Mouse (Mus musculus) G1E (cell line): ENCODE results near the gene Psg19. TPM values are rescaled to one million over a fixed set of nuclear protein-coding genes. Genes with fewer than 3 reads are reported as not detected.

Experiments
- ATAC-seq: 2 replicates; pipeline ENCODE4 v1.8.0; 2016; ENCODE audit warnings: mild to moderate bottlenecking; ENCODE audit not compliant: insufficient number of reproducible peaks, poor library complexity, low FRiP score, severe bottlenecking; ENCODE audit errors: extremely low read depth
- DNase-seq: peaks from one replicate; pipeline ENCODE4 v3.0.0; 2012; ENCODE audit warnings: low spot score
- H3K27me3 ChIP-seq: 2 replicates; pipeline ENCODE4 v1.6.1; 2012; ENCODE audit warnings: mild to moderate bottlenecking, low read length, inconsistent platforms; ENCODE audit not compliant: insufficient read depth
- H3K36me3 ChIP-seq: replicated peaks from 2 replicates; pipeline ENCODE3; 2012; ENCODE audit warnings: mild to moderate bottlenecking, inconsistent platforms
- H3K4me1 ChIP-seq: 2 replicates; pipeline ENCODE4 v1.6.1; 2012; ENCODE audit warnings: low read depth, low read length, inconsistent platforms, mixed read lengths; ENCODE audit not compliant: insufficient read depth
- H3K4me3 ChIP-seq: 2 replicates; pipeline ENCODE4 v1.5.1; 2012; ENCODE audit warnings: low read depth, mild to moderate bottlenecking, inconsistent platforms, low read length, moderate library complexity, mixed read lengths
- H3K9me3 ChIP-seq: replicated peaks from 2 replicates; pipeline ENCODE4 v1.6.1; 2012; ENCODE audit warnings: inconsistent platforms
- CTCF ChIP-seq: IDR thresholded peaks from 2 replicates; pipeline ENCODE4 v1.5.1; 2012; ENCODE audit warnings: low read depth, low read length, inconsistent platforms, mixed read lengths
- GATA1 ChIP-seq: IDR thresholded peaks from 2 replicates; pipeline ENCODE4 v1.6.1; 2012; ENCODE audit warnings: borderline replicate concordance, low read length, inconsistent platforms, mixed read lengths
- GATA2 ChIP-seq: IDR thresholded peaks from 2 replicates; pipeline ENCODE4 v1.6.1; 2012; ENCODE audit warnings: low read depth, low read length, inconsistent platforms, borderline replicate concordance
- POLR2AphosphoS5 ChIP-seq: IDR thresholded peaks from 2 replicates; pipeline ENCODE4 v1.6.1; 2012; ENCODE audit warnings: low read depth, low read length, inconsistent platforms; ENCODE audit not compliant: insufficient replicate concordance
- TAL1 ChIP-seq: conservative IDR thresholded peaks from 2 replicates; pipeline ENCODE4 v1.6.1; 2012; ENCODE audit warnings: low read depth, low read length, inconsistent platforms, mixed read lengths
- polyA plus RNA-seq: library from polyadenylated mRNA; stranded (reverse); fragments of >175 nt; gene quantifications from 2 replicates; pipeline ENCODE4 v1.2.3, GENCODE M21; 2012
- total RNA-seq, 2 experiments: library from RNA; stranded (forward) in 1 of 2; stranded (reverse) in 1 of 2; fragments of 200-1000 nt in 1 of 2; fragments of >200 nt in 1 of 2; fragmentation: Nextera tagmentation in 1 of 2; gene quantifications; 2 replicates each; pipeline ENCODE4 v1.2.3; 2014 to 2017

The Psg19 gene
- total RNA-seq (2014; fragmentation: Nextera tagmentation) (not detected in 2 replicates), total RNA-seq (2017) (0.11 TPM in 1 of 2 replicates, not detected in the other), polyA plus RNA-seq (not detected in 2 replicates)

DNA sequence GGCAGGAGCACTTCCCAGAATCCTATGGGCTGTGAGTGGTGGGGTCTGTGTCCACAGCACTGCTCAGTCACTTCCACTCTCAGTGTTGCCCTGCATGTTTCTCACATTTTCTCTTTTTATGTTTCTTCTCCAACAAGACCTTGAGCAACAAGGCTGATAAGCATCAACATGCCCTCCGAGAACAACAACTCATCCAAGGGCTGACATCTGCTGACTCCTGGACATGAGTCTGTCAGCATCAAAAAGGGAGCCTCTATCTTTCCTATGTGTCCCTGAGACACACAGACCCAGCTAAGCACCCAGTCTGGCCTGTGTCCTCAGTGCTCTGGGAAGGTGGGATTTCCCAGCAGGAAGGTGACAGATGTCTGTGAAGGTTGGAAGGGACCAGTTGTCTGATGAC is at the start of gene Psg19:
TSS of gene Psg19 (minus strand) at position 101 of the 400 bp plus-strand sequence.
- Histone ChIP-seq H3K9me3 (no peaks in the 10 kb centered on the region), H3K4me3 (no peak within 1 kb of the TSS), H3K4me1 (no peaks in the 10 kb centered on the region), H3K36me3 (no peaks in the 10 kb centered on the region), H3K27me3 (no peaks in the 10 kb centered on the region)
- no peak for TF ChIP-seq GATA2
- TF ChIP-seq TAL1, result no peak
- no peak for ATAC-seq
- no peak for DNase-seq

DNA sequence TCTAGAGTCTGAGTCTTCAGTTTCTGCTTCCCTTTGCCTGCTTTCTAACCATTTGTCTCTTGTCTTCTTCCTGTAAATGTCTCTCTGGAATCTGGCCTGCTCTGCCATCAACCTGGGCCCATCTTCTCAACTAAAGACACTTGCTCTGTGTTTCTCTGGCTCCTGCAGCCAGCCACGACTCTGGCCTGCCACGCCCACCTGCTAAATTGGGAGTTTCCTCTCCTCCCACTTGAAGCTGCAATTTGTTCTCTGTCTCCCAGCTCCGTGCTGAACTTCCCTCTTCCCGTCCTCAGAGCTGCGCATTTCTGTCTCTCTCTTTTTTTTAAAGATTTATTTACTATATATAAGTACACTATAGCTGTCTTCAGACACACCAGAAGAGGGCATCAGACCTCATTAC is 46.5 kb upstream of the Psg19 start:
- H3K4me1 ChIP-seq, result no peaks in the 10 kb centered on the region
- no peaks in the 10 kb centered on the region for H3K36me3 ChIP-seq
- no peaks in the 10 kb centered on the region for H3K9me3 ChIP-seq
- DNase-seq (no peak), ATAC-seq (no peak)
- no peak overlapping the region for H3K4me3 ChIP-seq
- H3K27me3 ChIP-seq, result no peaks in the 10 kb centered on the region
- TF ChIP-seq GATA2, result no peak
- TF ChIP-seq GATA1, result no peak
- TF ChIP-seq POLR2AphosphoS5, result no peak
- no peak for TF ChIP-seq CTCF
- no peak for TF ChIP-seq TAL1

DNA sequence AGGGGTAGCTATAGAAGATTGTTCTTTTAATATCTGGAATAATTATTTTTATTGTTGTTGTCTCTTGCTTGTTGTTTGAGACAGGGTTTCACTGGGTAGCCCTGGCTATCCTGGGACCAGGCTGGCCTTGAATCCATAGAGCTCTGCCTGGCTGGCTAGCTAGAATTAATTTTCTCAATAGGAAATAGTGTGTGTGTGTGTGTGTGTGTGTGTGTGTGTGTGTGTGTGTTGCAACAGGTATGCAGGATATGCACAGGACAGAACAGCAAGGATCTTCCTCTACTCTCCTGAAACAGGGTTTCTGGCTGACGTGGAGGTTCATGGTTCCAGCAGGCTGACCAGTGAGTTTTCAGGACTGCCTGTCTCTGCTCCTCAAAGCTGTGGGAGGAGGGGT is 42.9 kb upstream of the Psg19 start:
- no peaks in the 10 kb centered on the region for H3K27me3 ChIP-seq

DNA sequence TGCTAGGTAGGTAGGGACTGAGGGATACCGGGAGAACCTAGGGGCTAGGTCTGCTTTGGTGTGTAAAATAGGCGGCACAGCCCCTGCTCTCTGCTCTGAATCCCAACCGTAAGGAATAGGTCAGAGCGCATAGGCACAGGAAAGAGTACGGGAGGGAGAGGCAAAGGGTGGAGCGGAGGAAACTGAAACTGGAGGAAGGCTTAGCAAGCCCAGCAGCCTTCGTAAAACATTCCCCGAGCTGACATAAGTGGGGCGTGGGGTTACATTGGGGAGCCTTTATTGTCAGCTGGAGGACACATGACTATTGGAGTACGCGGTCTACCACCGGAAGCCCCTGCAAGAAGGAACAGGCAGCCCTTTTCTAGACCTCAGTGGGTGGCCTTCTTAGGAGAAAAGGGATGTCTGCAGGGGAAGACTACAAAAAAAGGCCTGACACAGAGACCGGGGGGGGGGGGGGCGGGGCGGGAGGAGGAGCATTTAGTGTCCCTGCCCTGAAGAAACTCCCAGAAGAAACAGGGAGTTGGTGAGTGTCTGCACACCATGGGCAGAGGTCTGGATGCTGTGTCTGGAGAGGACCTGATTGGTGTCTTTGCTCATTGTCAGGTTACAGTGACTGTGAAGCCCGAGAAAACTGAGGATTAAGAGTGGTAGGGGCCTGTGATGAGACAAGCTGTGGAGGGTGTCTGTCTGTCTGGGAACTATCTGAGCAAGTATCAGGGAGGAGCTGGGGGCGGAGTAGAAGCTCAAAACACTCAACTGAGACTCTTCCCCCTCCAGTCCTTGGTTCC is 42.3 kb upstream of the Psg19 start:
- no peaks in the 10 kb centered on the region for H3K4me1 ChIP-seq
- H3K9me3 ChIP-seq, result no peaks in the 10 kb centered on the region
- H3K36me3 ChIP-seq, result no peaks in the 10 kb centered on the region
- TF ChIP-seq GATA1 (no peak), TAL1 (no peak), GATA2 (no peak), POLR2AphosphoS5 (no peak), CTCF (no peak)
- no peak overlapping the region for H3K4me3 ChIP-seq
- ATAC-seq (no peak), DNase-seq (no peak)
- H3K27me3 ChIP-seq, result no peaks in the 10 kb centered on the region

More for the DNA sequence above, 42.9 kb upstream of the Psg19 start:
- no peaks in the 10 kb centered on the region for H3K4me1 ChIP-seq
- ATAC-seq, result no peak
- H3K36me3 ChIP-seq, result no peaks in the 10 kb centered on the region
- TF ChIP-seq TAL1, result no peak
- no peak for TF ChIP-seq POLR2AphosphoS5
- no peak for TF ChIP-seq CTCF
- TF ChIP-seq GATA1, result no peak
- no peak for TF ChIP-seq GATA2
- no peaks in the 10 kb centered on the region for H3K9me3 ChIP-seq
- H3K4me3 ChIP-seq, result no peak overlapping the region
- no peak for DNase-seq

DNA sequence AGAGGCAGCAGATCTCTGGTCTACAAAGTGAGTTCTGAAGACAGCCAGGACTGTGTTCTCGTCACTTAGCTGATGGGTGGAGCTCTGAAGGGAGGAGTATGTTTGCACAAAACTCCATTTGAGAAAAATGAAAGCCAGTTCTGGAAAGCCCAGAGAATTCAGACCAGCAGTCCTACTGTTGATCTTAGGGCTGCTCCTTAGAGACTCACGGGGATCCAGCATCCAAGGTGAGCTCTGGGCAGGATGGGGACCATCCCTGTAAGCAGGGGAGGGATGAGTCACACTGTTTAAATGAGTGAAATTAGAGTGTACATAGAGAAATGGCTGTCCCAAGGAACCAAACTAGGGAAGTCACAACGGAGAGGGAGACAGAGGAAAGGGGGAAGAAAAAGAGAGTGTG is 41.5 kb upstream of the Psg19 start, which contains the start of gene Mill2:
TSS of gene Mill2 (plus strand) at position 102 of the 400 bp plus-strand sequence.
- Histone ChIP-seq H3K27me3 (no peaks in the 10 kb centered on the region), H3K4me1 (no peaks in the 10 kb centered on the region), H3K4me3 (no peak within 1 kb of the TSS), H3K36me3 (no peaks in the 10 kb centered on the region), H3K9me3 (no peaks in the 10 kb centered on the region)
- DNase-seq, result no peak
- ATAC-seq, result no peak
- TF ChIP-seq CTCF, result no peak
- TF ChIP-seq GATA1, result no peak
- TF ChIP-seq GATA2, result no peak
- no peak for TF ChIP-seq POLR2AphosphoS5
- no peak for TF ChIP-seq TAL1

DNA sequence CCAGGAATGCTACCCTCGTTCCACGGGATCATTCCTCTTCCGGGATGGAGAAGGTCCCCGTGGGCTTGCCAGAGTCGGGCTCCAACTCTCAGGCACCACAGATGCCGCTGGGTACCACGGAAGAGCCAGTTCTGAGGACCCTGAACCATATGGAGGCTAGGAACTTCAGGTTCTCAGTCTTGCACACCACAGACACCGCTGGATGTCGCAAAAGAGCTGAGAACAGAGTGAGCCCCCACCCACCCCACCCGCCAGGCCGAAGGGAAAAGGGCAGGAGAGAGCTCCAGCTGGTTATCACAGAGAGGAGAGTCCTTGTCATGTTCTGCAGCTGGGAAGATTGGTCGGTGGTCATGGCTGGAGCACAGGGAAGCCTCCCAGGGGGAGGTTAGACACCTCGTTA is 34.0 kb upstream of the Psg19 start:
- H3K36me3 ChIP-seq, result no peaks in the 10 kb centered on the region
- H3K9me3 ChIP-seq, result no peaks in the 10 kb centered on the region
- ATAC-seq (no peak), DNase-seq (no peak)
- H3K4me3 ChIP-seq, result no peak overlapping the region
- no peaks in the 10 kb centered on the region; the same call in 1 of the 2 replicates for H3K27me3 ChIP-seq
- H3K4me1 ChIP-seq, result no peaks in the 10 kb centered on the region
- no peak for TF ChIP-seq POLR2AphosphoS5
- no peak for TF ChIP-seq GATA1
- TF ChIP-seq TAL1, result no peak
- no peak for TF ChIP-seq CTCF
- no peak for TF ChIP-seq GATA2

DNA sequence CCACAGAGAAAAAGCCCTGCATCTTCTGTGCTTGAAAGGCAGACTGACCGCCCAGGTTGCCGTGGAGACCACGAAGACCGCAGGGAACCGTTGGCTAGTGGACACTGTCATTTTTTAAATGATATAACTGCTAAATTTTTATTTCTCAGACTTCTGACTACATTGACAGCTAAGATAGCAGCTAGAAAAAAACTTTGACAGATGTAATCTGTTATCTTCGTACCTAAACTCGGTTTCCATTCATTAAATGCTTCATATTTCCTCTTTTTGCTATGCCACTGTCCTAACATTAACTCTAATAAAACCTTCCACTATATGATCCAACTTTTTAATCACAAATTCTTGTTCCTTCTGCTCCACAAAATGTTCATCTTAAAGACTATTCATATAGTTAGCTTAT is 31.2 kb upstream of the Psg19 start:
- TF ChIP-seq TAL1 (no peak), CTCF (no peak), POLR2AphosphoS5 (no peak), GATA1 (no peak), GATA2 (no peak)
- H3K9me3 ChIP-seq, result no peaks in the 10 kb centered on the region
- no peaks in the 10 kb centered on the region for H3K36me3 ChIP-seq
- DNase-seq, result no peak
- no peaks in the 10 kb centered on the region for H3K4me1 ChIP-seq
- H3K4me3 ChIP-seq, result no peak overlapping the region
- no peak for ATAC-seq
- no peaks in the 10 kb centered on the region; the same call in 1 of the 2 replicates for H3K27me3 ChIP-seq
